Mouse (Mus musculus) heart, embryonic 11.5 days (tissue): ENCODE data around the gene Rprd2. TPM values are rescaled to one million over a fixed set of nuclear protein-coding genes. Genes with fewer than 3 reads are reported as not detected.
"Not testable (repeated sequence)": the region's sequence is repeated elsewhere in the genome, so short reads cannot be mapped to it uniquely, and the experiment has no call there.

Experiments used
- ATAC-seq: fragments of 200-750 bp; cut with Nextera tagmentation; replicated peaks from 2 replicates; pipeline ENCODE4 v1.8.0; 2017; ENCODE audit warnings: moderate library complexity; ENCODE audit not compliant: insufficient number of reproducible peaks, low FRiP score, low TSS enrichment
- H3K27ac ChIP-seq: fragments of 300-500 bp; sonication (generic); 2 replicates; pipeline ENCODE4 v1.5.1; 2014; ENCODE audit warnings: mild to moderate bottlenecking, low read depth, low read length
- H3K27me3 ChIP-seq: fragments of 300-500 bp; sonication (generic); 2 replicates; pipeline ENCODE4 v1.6.1; 2014; ENCODE audit warnings: mild to moderate bottlenecking, low read length, mixed read lengths; ENCODE audit not compliant: control insufficient read depth, insufficient read depth
- H3K36me3 ChIP-seq: fragments of 300-500 bp; sonication (generic); 2 replicates; pipeline ENCODE4 v1.6.1; 2014; ENCODE audit warnings: mild to moderate bottlenecking, low read length, moderate library complexity, mixed read lengths; ENCODE audit not compliant: control insufficient read depth, insufficient read depth
- H3K4me1 ChIP-seq: fragments of 300-500 bp; sonication (generic); 2 replicates; pipeline ENCODE4 v1.6.1; 2014; ENCODE audit warnings: low read length; ENCODE audit not compliant: control insufficient read depth, insufficient read depth
- H3K4me2 ChIP-seq: fragments of 300-500 bp; sonication (generic); 2 replicates; pipeline ENCODE4 v1.6.1; 2014; ENCODE audit warnings: mild to moderate bottlenecking, moderate library complexity
- H3K4me3 ChIP-seq: fragments of 300-500 bp; sonication (generic); 2 replicates; pipeline ENCODE4 v1.5.1; 2014; ENCODE audit warnings: low read depth, low read length
- H3K9ac ChIP-seq: fragments of 300-500 bp; sonication (generic); 2 replicates; pipeline ENCODE4 v1.6.1; 2014; ENCODE audit warnings: mild to moderate bottlenecking, low read depth, low read length, moderate library complexity
- H3K9me3 ChIP-seq: fragments of 300-500 bp; sonication (generic); replicated peaks from 2 replicates; pipeline ENCODE4 v1.6.1; 2016; ENCODE audit warnings: low read length; ENCODE audit not compliant: control insufficient read depth
- whole genome bisulfite sequencing: fragments of 180-500 bp; shearing (Covaris S2); extraction: QIAGEN DNeasy Blood & Tissue Kit; methylation state at CpG from one replicate; pipeline ENCODE4 v1.1.7; 2014; ENCODE audit not compliant: insufficient replicate concordance; 5-methylcytosine and 5-hydroxymethylcytosine counted together
- polyA plus RNA-seq: library from polyadenylated mRNA; unstranded; fragments of >200 nt; fragmentation: Nextera tagmentation; extraction: Ambion mirVana; gene quantifications from 2 replicates; pipeline ENCODE4 v1.2.1, GENCODE M21; 2014

The Rprd2 gene
- polyA plus RNA-seq, 1 experiment from 2014 or later = 25.0 TPM

DNA sequence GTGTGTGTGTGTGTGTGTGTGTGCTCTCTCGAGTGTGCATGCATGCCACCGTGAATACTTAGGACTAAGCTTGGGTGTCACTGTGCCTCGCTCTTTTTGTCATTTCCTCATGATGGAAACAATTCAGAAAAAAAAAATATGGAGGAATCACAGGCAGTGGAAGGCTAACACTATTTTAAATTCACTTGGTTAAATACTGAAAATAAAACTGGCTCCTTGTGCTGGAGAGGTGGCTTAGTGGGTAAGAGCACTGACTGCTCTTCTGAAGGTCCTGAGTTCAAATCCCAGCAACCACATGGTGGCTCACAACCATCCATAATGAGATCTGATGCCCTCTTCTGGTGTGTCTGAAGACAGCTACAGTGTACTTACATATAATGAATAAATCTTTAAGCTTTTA lies 39.6 kb upstream of the Rprd2 start:
- not testable (repeated sequence) for H3K27me3 ChIP-seq, H3K4me2 ChIP-seq, H3K9ac ChIP-seq, H3K9me3 ChIP-seq, H3K36me3 ChIP-seq, H3K4me3 ChIP-seq, ATAC-seq, H3K27ac ChIP-seq, H3K4me1 ChIP-seq
- WGBS = 76% methylated on average over 3 of the region's 3 CpGs

DNA sequence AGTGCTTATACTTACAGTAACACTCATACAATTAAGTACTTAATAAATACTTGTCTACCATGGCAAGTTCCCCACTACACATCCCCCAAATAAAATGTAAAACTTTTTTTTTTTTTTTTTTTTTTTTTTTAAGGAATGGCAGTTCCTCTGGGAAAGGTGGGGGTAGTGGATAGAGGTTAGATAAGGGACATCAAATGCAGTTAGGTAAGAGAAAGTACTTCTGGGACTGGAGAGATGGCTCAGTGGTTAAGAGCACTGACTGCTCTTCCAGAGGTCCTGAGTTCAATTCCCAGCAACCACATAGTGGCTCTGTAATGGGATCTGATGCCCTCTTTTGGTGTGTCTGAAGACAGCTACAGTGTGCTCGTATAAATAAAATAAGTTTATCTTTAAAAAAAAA lies 38.4 kb upstream of the Rprd2 start:
- H3K4me1 ChIP-seq, H3K9me3 ChIP-seq, H3K4me3 ChIP-seq, H3K27me3 ChIP-seq, ATAC-seq, H3K4me2 ChIP-seq, H3K27ac ChIP-seq, H3K9ac ChIP-seq: not testable (repeated sequence)
- peaks cover 10% of the 10 kb centered on the region for H3K36me3 ChIP-seq
- WGBS = 86% methylated on average over 1 of the region's 1 CpGs

DNA sequence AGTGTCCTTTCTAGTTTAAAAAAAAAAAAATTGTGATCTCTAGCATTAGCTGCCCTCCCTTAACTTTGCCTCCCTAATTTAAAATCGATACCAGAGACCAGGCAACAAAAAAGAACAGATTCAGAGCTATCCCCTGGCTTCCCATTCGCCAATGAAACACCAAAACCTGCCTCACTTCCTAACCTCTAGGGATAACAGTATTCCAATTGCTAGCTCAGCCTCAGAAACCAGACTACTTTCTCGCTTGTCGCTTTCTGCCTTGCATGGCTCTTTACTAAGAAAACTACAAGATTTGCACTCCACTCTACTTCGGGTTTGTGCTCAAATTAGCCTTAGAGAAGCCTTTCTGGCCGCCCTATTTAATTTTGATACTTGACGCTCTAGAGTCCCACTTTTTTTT lies 37.5 kb upstream of the Rprd2 start:
- Histone ChIP-seq H3K9me3 (no peaks in the 10 kb centered on the region), H3K4me1 (peaks cover 7% of the 10 kb centered on the region; the same call in 1 of the 2 replicates), H3K27ac (peak overlapping the region; percentile 42), H3K4me3 (peak overlapping the region; percentile 88), H3K9ac (peak overlapping the region; percentile 89), H3K27me3 (no peaks in the 10 kb centered on the region), H3K4me2 (peak overlapping the region; percentile 74), H3K36me3 (peaks cover 14% of the 10 kb centered on the region)
- ATAC-seq = no peak
- WGBS = 28% methylated on average over 7 of the region's 7 CpGs

DNA sequence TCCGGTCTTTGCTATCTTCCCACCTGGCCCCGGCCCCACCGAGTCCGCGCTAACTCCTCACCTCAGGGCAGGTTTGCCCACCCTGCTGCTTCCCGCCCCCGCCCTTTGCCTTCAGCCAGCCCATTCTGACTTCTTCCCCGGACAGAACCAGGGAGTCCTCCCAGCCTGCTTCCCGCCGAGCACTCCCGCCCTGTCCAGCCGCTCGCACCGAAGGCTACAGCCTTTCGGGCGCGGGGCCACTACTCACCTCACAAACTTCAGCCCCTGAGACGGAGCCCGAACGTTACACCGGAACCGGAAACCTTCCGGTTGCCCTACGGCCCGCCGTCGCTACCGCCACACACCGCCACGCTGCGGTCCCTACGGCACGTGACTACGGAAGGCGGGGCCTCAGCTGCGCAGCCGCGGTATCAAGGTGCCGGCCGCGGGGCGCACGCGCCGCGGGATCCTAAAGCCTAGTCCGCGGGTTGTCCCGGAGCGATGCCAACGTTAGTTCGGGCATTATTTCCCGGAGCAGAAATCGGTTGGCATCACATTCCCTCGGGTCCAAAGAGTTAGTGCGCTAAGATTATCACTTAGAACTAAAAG lies 36.9 kb upstream of the Rprd2 start, which contains the start of gene Prpf3:
TSS of gene Prpf3 (minus strand) at position 384 of the 588 bp plus-strand sequence.
- ATAC-seq = peak; percentile 96
- under 1% methylated on average over 56 of the region's 56 CpGs for WGBS
- H3K4me2 ChIP-seq = peak within 1 kb of the TSS; percentile 74

DNA sequence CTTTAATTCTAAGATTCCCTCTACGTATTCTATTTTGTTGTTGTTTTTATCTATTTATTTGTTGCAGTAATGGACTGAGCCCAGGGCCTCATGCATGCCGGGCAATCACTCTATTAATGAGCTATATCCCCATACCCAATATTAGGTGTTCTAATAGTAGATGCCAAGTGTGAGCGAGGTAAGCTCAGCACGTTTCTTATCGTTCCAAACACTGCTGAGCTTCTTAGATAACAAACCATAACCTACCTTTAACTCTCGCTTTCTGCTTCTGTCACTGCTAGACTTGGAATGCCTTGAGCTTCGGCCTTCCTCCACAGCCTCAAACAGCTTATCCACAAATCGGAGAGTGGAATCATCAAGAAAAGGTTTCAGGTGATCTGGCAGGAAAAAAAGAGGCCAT lies 32.7 kb upstream of the Rprd2 start:
- Histone ChIP-seq H3K27ac (no peak overlapping the region), H3K4me2 (no peak overlapping the region), H3K36me3 (peaks cover 42% of the 10 kb centered on the region), H3K9ac (no peak overlapping the region), H3K4me1 (peaks cover 11% of the 10 kb centered on the region; the same call in 1 of the 2 replicates), H3K27me3 (no peaks in the 10 kb centered on the region), H3K9me3 (no peaks in the 10 kb centered on the region), H3K4me3 (no peak overlapping the region)
- 86% methylated on average over 8 of the region's 8 CpGs for WGBS
- ATAC-seq = no peak

More for the DNA sequence above, 36.9 kb upstream of the Rprd2 start, which contains the start of gene Prpf3:
- Histone ChIP-seq H3K36me3 (peaks cover 14% of the 10 kb centered on the region), H3K9me3 (no peaks in the 10 kb centered on the region), H3K4me1 (peaks cover 11% of the 10 kb centered on the region; the same call in 1 of the 2 replicates), H3K9ac (peak within 1 kb of the TSS; percentile 89), H3K27me3 (no peaks in the 10 kb centered on the region), H3K4me3 (peak within 1 kb of the TSS; percentile 88), H3K27ac (peak within 1 kb of the TSS; percentile 60)

DNA sequence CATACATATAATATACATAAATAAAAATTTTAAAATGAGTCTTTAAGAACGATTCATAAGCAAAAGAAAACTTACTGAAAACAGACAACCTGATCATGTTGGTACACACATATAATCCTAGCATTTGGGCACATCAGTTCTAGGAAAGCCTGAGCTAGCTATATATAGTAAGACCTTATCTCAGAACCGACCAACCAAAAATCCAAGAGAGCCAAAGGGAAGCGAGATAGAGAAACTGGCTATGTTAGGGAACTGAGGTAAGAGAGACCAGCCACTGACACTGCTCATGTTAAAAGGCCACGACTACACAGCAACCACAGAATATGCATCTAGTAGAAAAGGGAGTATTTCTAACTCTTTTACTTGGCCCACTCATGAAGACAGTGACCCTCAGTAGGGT lies 31.9 kb upstream of the Rprd2 start:
- Histone ChIP-seq H3K27me3 (no peaks in the 10 kb centered on the region), H3K9ac (no peak overlapping the region), H3K27ac (no peak overlapping the region), H3K4me1 (peaks cover 11% of the 10 kb centered on the region; the same call in 1 of the 2 replicates), H3K4me3 (no peak overlapping the region), H3K36me3 (peaks cover 48% of the 10 kb centered on the region), H3K9me3 (no peaks in the 10 kb centered on the region), H3K4me2 (no peak overlapping the region)
- no peak; the same call in 1 of the 2 replicates for ATAC-seq
- WGBS = 44% methylated on average over 4 of the region's 4 CpGs

DNA sequence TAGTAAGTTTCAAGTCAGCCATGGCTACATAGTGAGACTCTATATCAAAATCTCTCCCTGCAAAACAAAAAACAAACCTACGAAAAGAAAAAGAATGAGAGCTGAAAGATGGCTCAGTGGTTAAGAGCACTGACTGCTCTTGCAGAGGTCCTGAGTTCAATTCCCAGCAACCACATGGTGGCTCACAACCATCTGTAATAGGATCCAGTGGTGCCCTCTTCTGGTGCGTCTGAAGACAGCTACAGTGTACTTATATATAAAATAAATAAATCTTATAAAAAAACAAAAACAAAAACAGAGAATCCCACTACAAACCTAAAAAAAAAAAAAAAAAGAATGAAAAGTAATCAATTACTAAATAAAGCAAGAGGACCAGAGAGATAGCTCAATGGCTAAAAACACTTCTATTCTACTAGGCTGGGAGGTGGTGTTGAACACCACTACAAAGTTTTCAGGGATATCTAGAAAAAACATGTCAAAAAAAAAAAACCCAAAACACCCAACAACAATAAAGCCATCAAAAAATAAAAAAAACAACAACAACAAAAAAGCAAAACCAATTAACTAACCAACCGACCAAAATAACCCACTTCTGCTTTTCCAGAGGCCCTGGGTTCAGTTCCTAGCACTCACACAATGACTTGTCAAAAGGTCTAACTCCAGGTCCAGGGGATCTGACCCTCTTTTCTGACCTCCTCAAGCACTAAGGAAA lies 24.0 kb upstream of the Rprd2 start:
- no peak for ATAC-seq
- WGBS = 88% methylated on average over 3 of the region's 3 CpGs
- Histone ChIP-seq H3K9ac (no peak overlapping the region), H3K27me3 (no peaks in the 10 kb centered on the region), H3K4me3 (no peak overlapping the region), H3K4me1 (no peaks in the 10 kb centered on the region), H3K4me2 (no peak overlapping the region), H3K36me3 (peaks cover 49% of the 10 kb centered on the region), H3K9me3 (no peaks in the 10 kb centered on the region), H3K27ac (no peak overlapping the region)

DNA sequence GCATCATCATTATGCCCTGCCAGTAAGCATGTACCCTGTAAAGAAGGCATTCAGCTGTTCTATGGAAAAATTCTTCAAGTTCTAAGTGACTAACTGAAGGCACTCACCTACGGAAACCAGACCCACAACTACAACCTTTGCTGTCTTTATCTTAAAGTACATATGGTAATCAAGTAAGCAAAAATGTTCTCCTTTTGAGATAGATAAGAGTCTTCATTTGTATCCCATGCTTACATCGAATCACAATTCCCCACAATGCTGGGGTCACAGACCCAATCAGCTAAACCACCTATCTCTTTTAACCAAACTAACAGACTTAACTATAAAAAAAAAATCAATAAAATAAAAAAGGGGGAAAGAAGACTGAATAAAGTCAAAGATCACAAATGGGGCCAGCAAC lies 20.6 kb upstream of the Rprd2 start:
- no peak overlapping the region for H3K9ac ChIP-seq
- no peaks in the 10 kb centered on the region for H3K27me3 ChIP-seq
- ATAC-seq = no peak
- no peaks in the 10 kb centered on the region for H3K4me1 ChIP-seq
- no peak overlapping the region for H3K4me3 ChIP-seq
- no peaks in the 10 kb centered on the region for H3K9me3 ChIP-seq
- peaks cover 40% of the 10 kb centered on the region for H3K36me3 ChIP-seq
- no peak overlapping the region for H3K27ac ChIP-seq
- H3K4me2 ChIP-seq = no peak overlapping the region
- WGBS = 81% methylated on average over 2 of the region's 2 CpGs
